Mouse (Mus musculus) neural tube, embryonic 14.5 days (tissue): ENCODE data around the gene Cpne8. TPM values are rescaled to one million over a fixed set of nuclear protein-coding genes. Genes with fewer than 3 reads are reported as not detected.
"Not testable (repeated sequence)": the region's sequence is repeated elsewhere in the genome, so short reads cannot be mapped to it uniquely, and the experiment has no call there.

ENCODE experiments used
- ATAC-seq: fragments of 200-750 bp; cut with Nextera tagmentation; 2 replicates; pipeline ENCODE4 v1.8.0; 2017; ENCODE audit warnings: low read depth, mild to moderate bottlenecking, moderate TSS enrichment, moderate library complexity
- H3K27ac ChIP-seq: fragments of 300-500 bp; sonication (generic); 2 replicates; pipeline ENCODE4 v1.5.1; 2014; ENCODE audit warnings: low read depth, mild to moderate bottlenecking, control low read depth, low read length, moderate library complexity, mixed read lengths
- H3K27me3 ChIP-seq: fragments of 300-500 bp; sonication (generic); 2 replicates; pipeline ENCODE4 v1.6.1; 2014; ENCODE audit warnings: low read length; ENCODE audit not compliant: control insufficient read depth, insufficient read depth
- H3K36me3 ChIP-seq: fragments of 300-500 bp; sonication (generic); 2 replicates; pipeline ENCODE4 v1.6.1; 2014; ENCODE audit warnings: low read length, mixed read lengths; ENCODE audit not compliant: control insufficient read depth, insufficient read depth
- H3K4me1 ChIP-seq: fragments of 300-500 bp; sonication (generic); 2 replicates; pipeline ENCODE4 v1.6.1; 2014; ENCODE audit warnings: low read length; ENCODE audit not compliant: control insufficient read depth, insufficient read depth
- H3K4me2 ChIP-seq: fragments of 300-500 bp; sonication (generic); 2 replicates; pipeline ENCODE4 v1.6.1; 2014; ENCODE audit warnings: mild to moderate bottlenecking, low read depth, low read length, control low read depth
- H3K4me3 ChIP-seq: fragments of 300-500 bp; sonication (generic); 2 replicates; pipeline ENCODE4 v1.5.1; 2014; ENCODE audit warnings: low read depth, low read length, control low read depth, mixed read lengths
- H3K9ac ChIP-seq: fragments of 300-500 bp; sonication (generic); replicated peaks from 2 replicates; pipeline ENCODE4 v1.6.1; 2014; ENCODE audit warnings: low read depth, mild to moderate bottlenecking, control low read depth, low read length, mixed read lengths
- H3K9me3 ChIP-seq: fragments of 300-500 bp; sonication (generic); 2 replicates; pipeline ENCODE4 v1.6.1; 2016; ENCODE audit warnings: low read length; ENCODE audit not compliant: control insufficient read depth
- WGBS: fragments of 180-500 bp; shearing (Covaris S2); extraction: QIAGEN DNeasy Blood & Tissue Kit; methylation state at CpG from one replicate; pipeline ENCODE4 v1.1.7; 2014; 5-methylcytosine and 5-hydroxymethylcytosine counted together
- polyA plus RNA-seq: library from polyadenylated mRNA; unstranded; fragments of >200 nt; fragmentation: Nextera tagmentation; extraction: Ambion mirVana; gene quantifications from 2 replicates; pipeline ENCODE4 v1.2.1, GENCODE M21; 2014

Gene Cpne8
- polyA plus RNA-seq, 1 experiment from 2014 or later: 34.7 TPM

- WGBS: 81% methylated on average over 10 of the region's 10 CpGs
- no peak overlapping the region for H3K9ac ChIP-seq
Observed at GRCm38 (mm10) chr15:90645828-90646227, 33.4 kb downstream of the Cpne8 start.

GRCm38 (mm10) chr15:90624201-90624600 lies 55.0 kb downstream of the Cpne8 start:
- no peak overlapping the region for H3K9ac ChIP-seq
- no peak overlapping the region for H3K4me2 ChIP-seq
- H3K36me3 ChIP-seq: no peaks in the 10 kb centered on the region
- ATAC-seq: no peak
- no peak overlapping the region for H3K27ac ChIP-seq
- no peaks in the 10 kb centered on the region for H3K4me1 ChIP-seq
- WGBS: 61% methylated on average over 5 of the region's 5 CpGs
- no peak overlapping the region for H3K4me3 ChIP-seq
- no peaks in the 10 kb centered on the region for H3K9me3 ChIP-seq
- no peaks in the 10 kb centered on the region for H3K27me3 ChIP-seq

More at GRCm38 (mm10) chr15:90645828-90646227, 33.4 kb downstream of the Cpne8 start:
- Histone ChIP-seq H3K9me3 (no peaks in the 10 kb centered on the region), H3K27me3 (no peaks in the 10 kb centered on the region), H3K4me1 (no peaks in the 10 kb centered on the region), H3K4me2 (no peak overlapping the region), H3K27ac (no peak overlapping the region), H3K4me3 (no peak overlapping the region), H3K36me3 (no peaks in the 10 kb centered on the region)
- no peak for ATAC-seq

GRCm38 (mm10) chr15:90622005-90622404 lies 57.2 kb downstream of the Cpne8 start:
- Histone ChIP-seq H3K4me3 (no peak overlapping the region), H3K4me2 (no peak overlapping the region), H3K27ac (no peak overlapping the region), H3K36me3 (no peaks in the 10 kb centered on the region), H3K27me3 (no peaks in the 10 kb centered on the region), H3K9me3 (no peaks in the 10 kb centered on the region), H3K4me1 (no peaks in the 10 kb centered on the region), H3K9ac (no peak overlapping the region)
- WGBS: 73% methylated on average over 3 of the region's 3 CpGs
- ATAC-seq: no peak

GRCm38 (mm10) chr15:90619736-90620135 lies 59.5 kb downstream of the Cpne8 start:
- no peaks in the 10 kb centered on the region for H3K36me3 ChIP-seq
- no peak for ATAC-seq
- WGBS: 82% methylated on average over 4 of the region's 4 CpGs
- no peak overlapping the region for H3K4me2 ChIP-seq
- H3K27me3 ChIP-seq: no peaks in the 10 kb centered on the region
- H3K9ac ChIP-seq: no peak overlapping the region
- no peaks in the 10 kb centered on the region for H3K9me3 ChIP-seq
- H3K27ac ChIP-seq: no peak overlapping the region
- no peaks in the 10 kb centered on the region for H3K4me1 ChIP-seq
- H3K4me3 ChIP-seq: no peak overlapping the region

GRCm38 (mm10) chr15:90616116-90616798 lies 63.0 kb downstream of the Cpne8 start:
- Histone ChIP-seq H3K36me3 (no peaks in the 10 kb centered on the region), H3K9ac (no peak overlapping the region), H3K9me3 (no peaks in the 10 kb centered on the region), H3K4me1 (no peaks in the 10 kb centered on the region), H3K4me2 (no peak overlapping the region), H3K27me3 (no peaks in the 10 kb centered on the region), H3K27ac (no peak overlapping the region), H3K4me3 (no peak overlapping the region)
- ATAC-seq: no peak
- 73% methylated on average over 8 of the region's 8 CpGs for WGBS

- H3K4me2 ChIP-seq, H3K4me3 ChIP-seq, ATAC-seq, H3K9ac ChIP-seq, H3K27ac ChIP-seq, H3K27me3 ChIP-seq, H3K36me3 ChIP-seq, H3K4me1 ChIP-seq, H3K9me3 ChIP-seq: not testable (repeated sequence)
- WGBS: 60% methylated on average over 4 of the region's 4 CpGs
Observed at GRCm38 (mm10) chr15:90610767-90611166, 68.5 kb downstream of the Cpne8 start.

- no peaks in the 10 kb centered on the region for H3K9me3 ChIP-seq
- no peak for ATAC-seq
- no peaks in the 10 kb centered on the region for H3K27me3 ChIP-seq
- no peaks in the 10 kb centered on the region for H3K36me3 ChIP-seq
- H3K4me1 ChIP-seq: no peaks in the 10 kb centered on the region
- H3K4me3 ChIP-seq: no peak overlapping the region
- no peak overlapping the region for H3K4me2 ChIP-seq
- 65% methylated on average over 4 of the region's 4 CpGs for WGBS
- no peak overlapping the region for H3K9ac ChIP-seq
- no peak overlapping the region for H3K27ac ChIP-seq
Observed at GRCm38 (mm10) chr15:90609836-90610415, 69.3 kb downstream of the Cpne8 start.

GRCm38 (mm10) chr15:90608368-90608767 lies 70.9 kb downstream of the Cpne8 start:
- no peak for ATAC-seq
- H3K9ac ChIP-seq: no peak overlapping the region
- no peak overlapping the region for H3K4me3 ChIP-seq
- no peaks in the 10 kb centered on the region for H3K36me3 ChIP-seq
- no peak overlapping the region for H3K27ac ChIP-seq
- no peak overlapping the region for H3K4me2 ChIP-seq
- WGBS: 77% methylated on average over 3 of the region's 3 CpGs
- no peaks in the 10 kb centered on the region for H3K27me3 ChIP-seq
- no peaks in the 10 kb centered on the region for H3K4me1 ChIP-seq
- H3K9me3 ChIP-seq: no peaks in the 10 kb centered on the region

- Histone ChIP-seq H3K4me2 (no peak overlapping the region), H3K9me3 (no peaks in the 10 kb centered on the region), H3K27me3 (no peaks in the 10 kb centered on the region), H3K9ac (no peak overlapping the region), H3K4me3 (no peak overlapping the region), H3K4me1 (no peaks in the 10 kb centered on the region), H3K27ac (no peak overlapping the region), H3K36me3 (no peaks in the 10 kb centered on the region)
- no peak for ATAC-seq
- WGBS: 93% methylated on average over 3 of the region's 3 CpGs
Observed at GRCm38 (mm10) chr15:90607181-90607580, 72.1 kb downstream of the Cpne8 start.
